Mouse (Mus musculus): ENCODE measurements around the gene Smim12.

Smim12 gene

DNA sequence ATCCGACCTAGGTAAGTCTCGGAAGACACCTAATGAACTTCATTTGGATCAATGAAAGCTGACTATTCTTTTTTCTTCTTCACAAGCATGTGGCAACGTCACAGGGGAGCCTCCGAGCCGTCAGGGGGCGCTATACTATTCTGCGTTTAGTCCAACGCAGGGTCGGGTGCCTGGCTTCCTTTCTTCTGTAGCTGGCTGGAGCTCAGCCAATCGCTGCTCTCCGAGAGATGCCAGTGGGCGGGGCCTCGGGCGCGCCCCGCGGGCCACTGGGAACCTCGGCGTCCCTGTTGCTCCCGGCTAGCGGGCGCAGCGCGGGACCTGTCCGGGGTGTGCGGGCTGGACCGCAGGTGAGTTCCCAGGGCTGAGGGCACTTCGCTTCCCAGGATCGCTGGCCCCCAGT is at the start of gene Smim12:
Gene Smim12, plus strand, starts transcription at position 233 of the 400 bp plus-strand sequence.
- peak; percentile 99 to 100 for DNase-seq (ENCODE audit: low spot score in 2 of 2)

DNA sequence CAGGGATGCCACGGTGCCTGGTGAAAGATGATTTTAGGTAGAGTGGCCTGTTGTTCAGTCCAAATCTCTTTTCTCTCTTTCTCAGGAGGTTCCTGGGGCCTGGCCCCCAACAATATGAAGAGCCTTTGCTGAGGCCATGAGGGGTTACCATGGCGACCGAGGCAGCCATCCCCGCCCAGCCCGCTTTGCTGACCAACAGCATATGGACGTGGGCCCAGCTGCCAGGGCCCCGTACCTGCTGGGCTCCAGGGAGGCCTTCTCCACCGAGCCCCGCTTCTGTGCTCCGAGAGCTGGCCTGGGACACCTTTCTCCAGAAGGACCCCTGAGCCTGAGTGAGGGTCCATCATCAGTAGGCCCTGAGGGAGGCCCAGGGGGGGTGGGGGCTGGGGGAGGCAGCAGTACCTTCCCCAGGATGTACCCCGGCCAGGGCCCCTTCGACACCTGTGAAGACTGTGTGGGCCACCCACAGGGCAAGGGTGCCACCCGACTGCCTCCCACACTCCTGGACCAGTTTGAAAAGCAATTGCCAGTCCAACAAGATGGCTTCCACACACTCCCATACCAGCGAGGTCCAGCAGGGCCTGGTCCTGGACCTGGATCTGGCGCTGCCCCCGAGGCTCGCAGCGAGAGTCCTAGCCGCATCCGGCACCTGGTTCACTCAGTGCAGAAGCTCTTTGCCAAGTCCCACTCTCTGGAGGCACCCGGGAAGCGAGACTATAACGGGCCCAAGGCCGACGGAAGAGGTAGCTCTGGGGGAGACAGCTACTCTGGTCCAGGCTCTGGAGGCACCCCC is 48.9 kb upstream of the Smim12 start:
- no peak for DNase-seq (ENCODE audit: low spot score in 2 of 2)

DNA sequence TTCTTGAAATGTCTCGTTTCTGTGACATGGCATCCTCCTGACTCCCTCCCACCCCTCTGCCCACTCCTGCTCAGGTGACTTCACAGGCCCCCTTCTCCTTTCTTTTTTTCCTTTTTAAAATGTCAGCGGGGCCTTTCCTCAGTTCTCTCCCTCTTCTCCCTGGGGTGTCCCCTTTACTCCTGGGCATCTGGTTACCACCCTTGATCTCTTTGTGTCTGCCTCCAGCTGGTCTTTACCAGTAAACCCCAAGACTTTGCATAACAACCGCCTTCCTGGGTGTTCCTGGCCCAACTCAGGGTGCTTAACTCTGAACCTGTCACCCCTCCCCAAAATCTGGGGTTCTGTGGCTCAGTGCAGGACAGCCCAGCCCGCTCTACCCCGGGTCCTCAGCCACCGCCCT is 45.0 kb upstream of the Smim12 start:
- no peak for DNase-seq (ENCODE audit: low spot score in 2 of 2)

DNA sequence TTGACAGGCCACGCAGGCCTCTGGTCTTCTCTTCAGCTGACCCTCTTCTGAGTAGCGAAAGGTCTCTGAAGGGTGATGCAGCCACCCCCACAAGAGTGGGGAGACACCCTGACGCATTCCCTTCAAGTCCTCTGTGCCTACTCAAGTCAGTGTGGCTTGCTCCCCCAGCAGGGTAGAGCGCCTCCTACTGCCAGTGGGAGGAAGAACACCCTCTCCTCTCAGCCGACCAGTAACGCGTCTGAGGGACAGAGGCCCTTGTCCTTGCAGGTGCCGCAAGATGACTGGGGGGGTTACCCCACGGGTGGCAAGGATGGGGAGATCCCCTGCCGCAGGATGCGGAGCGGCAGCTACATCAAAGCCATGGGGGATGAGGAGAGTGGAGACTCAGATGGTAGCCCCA is 44.2 kb upstream of the Smim12 start:
- DNase-seq (ENCODE audit: low spot score in 2 of 2) = no peak

DNA sequence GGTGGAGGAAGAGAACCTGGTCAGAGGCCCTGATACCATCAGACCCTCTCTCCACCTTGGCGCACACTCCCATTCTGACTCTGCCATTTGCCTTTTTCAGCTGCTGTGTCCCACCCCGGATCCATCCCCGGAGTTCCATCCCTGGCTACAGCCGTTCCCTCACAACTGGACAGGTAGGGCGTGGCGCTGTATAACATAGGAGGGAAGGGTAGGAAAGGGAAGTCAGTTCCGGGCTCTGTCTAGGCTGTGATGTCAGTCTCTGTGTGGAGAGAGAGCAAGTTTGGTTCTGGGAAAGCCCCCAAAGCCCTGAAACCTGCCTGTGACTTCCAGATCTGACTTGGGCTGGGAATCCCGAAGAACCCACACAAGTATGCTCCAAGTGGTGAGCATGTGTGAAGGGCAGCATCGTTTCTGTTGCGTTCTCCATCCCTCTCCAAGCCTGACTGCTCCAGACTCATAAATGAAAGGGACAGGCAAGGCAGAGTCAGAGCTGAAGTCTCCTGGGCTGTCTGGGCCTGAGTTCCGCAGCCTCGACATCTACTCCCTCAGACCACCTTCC is 43.3 kb upstream of the Smim12 start:
- DNase-seq (ENCODE audit: low spot score in 2 of 2) = no peak

DNA sequence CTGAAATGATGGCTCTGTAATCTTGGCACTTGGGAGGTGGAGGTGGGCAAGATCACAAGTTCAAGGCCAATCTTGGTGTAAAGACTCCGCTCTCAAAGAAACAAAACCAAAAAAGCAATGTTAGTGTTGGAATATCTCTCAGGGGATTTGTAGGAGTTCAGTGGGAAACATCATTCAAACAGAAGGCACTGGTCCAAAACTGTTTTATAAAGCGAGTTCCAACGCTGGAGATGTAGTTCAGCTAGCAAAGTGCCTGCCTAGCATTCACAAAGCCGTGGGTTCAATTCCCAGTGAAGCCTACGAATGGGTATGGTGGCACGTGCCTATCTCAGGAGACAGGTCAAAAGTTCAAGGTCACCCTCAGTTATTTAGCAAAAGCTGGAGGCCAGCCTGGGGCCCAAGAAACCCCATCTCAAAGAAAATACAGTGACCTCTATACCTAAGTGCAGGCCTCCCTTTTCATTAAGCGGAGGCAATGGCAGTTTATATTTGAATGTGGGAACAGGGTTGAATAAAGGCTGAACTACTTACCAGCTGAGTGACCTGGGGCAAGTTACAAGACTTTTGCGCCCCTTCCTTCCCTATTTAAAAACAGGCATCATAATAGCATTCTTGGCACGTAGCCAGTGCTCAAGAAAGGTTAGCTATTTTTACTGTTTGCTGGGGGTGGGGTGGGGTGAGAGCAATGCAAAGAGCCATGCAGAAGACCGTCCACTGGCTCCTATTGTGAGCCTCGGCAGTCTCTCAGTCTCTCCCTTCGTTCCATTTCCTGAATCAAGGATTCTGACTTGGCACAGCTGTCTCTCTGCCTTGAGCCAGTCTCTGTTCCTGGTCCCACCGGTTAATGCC is 42.6 kb upstream of the Smim12 start:
- no peak for DNase-seq (ENCODE audit: low spot score in 2 of 2)

DNA sequence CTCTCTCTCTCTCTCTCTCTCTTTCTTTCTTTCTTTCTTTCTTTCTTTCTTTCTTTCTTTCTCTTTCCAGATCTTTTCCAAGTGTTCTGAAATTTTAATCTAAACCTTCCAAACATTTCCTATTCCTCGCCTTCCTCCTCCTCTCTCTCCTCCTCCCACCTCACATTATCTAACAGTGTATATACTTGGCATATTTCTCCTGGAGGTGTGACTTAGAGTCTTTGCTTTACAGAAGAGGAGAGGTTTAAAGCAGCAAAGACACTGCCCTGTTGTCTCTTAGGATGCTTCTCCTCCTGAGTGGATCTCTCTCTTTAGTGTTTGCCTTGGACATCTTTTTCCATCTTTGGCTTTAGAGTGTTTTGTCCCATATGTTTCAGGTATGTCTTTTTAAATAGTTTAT is 40.5 kb upstream of the Smim12 start:
- no peak for DNase-seq (ENCODE audit: low spot score in 2 of 2)

DNA sequence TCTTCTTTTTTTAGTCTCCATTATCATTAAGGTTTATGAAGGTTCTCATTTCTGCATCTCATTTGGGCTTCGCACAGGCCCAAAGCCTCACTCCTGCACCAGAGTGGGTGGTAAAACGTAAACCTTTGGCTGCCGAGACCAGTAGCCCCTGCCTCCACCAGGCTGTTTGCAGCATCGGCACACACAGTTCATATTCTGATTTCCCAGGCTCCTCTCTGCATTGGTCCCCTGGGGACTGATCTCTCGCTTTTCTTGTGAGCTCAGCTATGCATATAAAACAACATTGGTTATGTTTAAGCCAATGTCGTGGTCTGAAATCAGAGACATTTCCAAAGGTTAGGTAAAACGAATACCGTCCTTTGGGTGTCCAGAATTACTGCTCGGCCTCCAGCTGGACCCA is 32.3 kb upstream of the Smim12 start:
- no peak for DNase-seq (ENCODE audit: low spot score in 2 of 2)

DNA sequence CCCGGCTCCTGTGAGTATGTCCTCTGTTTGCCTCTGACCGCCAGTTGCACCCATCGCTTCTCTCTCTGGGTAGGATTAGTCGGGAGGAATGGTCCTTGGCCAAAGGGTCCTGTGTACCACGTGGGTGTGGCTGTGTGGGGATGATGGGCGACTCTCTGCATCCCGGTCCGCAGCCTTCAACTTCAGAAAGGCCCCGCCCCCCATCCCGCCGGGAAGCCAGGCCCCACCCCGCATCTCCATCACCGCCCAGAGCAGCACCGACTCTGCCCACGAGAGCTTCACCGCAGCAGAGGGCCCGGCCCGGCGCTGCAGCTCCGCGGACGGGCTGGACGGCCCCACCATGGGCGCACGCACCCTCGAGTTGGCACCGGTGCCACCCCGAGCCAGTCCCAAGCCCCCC is 29.1 kb upstream of the Smim12 start:
- DNase-seq (ENCODE audit: low spot score in 2 of 2) = no peak

DNA sequence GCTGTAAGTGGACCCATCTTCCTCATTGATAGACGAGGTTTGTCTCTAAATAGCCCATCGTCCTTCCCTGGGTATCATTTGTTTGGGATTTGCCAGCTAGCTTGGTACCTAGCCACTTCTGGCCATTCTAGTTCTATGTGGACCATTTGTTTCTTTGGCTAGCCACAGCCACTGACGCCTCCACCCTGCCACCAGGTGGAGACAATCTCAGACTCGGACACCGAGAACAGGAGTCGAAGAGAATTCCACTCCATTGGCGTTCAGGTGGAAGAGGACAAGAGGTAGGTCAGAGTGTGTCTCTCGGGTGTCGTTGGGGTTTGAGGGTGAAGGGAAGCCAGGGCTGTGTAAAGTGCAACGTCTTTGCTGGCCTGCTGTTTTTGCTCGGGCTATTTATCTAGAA is 28.5 kb upstream of the Smim12 start:
- DNase-seq (ENCODE audit: low spot score in 2 of 2) = no peak

DNA sequence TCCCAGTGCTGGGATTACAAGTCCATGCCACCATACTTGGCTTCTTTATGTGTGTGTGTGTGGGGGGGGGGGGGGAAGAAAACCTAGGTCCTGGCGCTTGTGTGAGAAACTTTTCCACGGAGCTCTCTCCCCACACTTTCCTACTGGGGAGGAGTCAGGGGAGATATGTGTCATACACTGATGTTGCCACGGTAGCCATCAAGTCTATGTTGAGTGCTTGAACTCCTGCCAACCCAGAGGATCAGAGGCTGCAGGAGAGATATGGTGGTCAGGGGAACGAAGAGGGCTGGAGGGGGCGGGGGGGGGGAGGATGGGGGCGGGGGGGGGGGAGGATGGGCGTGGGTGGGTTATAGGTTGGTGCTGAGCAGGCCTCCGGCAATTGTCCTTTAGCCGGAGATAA is 27.8 kb upstream of the Smim12 start:
- DNase-seq (ENCODE audit: low spot score in 2 of 2) = no peak

DNA sequence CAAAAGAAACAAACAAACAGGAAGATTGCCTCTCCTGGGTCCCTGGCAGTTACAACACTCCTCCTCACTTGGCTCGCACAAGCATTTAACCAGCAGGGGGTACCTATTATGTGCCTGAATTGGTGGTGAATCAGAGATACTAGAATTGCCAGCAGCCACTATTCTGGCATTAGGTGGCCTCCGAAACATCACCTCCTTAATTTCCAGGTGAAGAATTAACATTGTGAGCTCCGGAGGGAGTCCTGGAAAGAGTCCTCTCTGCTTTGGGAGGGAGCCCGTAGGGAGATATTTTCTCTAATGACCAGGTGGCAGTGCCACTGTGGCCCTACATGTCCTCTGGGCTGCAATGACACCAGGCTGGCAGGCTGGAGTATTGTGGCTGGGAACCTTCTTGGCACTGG is 27.3 kb upstream of the Smim12 start:
- no peak for DNase-seq (ENCODE audit: low spot score in 2 of 2)

DNA sequence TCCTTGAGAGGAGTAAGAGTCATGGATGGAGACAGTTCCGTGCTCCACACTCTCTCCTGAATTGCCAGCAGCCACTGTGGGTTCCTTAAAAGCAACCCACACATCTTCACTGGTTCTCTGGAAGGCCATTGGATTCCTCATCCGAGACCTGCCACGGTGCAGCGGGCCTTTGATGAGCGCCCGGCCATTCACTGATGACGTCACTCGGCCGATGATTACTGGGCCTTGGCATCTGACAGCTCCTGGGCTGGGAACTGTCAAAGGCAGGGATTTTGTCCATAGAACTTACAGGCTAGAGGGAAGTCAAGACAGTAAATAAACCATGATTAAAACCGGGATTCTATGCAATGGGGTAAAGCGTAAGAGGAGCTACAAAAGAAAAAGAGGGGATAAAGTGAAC is 26.5 kb upstream of the Smim12 start:
- no peak for DNase-seq (ENCODE audit: low spot score in 2 of 2)

DNA sequence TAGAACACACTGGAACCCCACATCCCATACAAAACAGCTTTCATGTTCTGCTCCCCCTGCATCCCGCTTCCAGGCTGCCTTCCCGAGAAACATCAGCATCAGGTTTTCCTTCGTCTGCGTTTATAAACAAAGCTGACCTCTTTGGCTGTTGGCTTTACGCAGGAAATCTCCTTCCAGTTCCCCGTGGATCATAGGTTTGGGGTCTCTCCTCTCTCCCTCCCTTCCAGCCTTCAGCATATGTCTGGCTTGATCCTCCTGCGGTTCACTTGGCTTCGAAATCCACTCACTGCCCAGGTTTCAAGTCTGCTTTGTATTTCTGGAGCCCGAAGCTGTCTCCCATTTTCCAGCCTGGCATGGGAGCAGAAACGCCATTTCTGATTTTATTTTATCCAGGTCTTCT is 20.3 kb upstream of the Smim12 start:
- DNase-seq (ENCODE audit: low spot score in 2 of 2) = no peak

DNA sequence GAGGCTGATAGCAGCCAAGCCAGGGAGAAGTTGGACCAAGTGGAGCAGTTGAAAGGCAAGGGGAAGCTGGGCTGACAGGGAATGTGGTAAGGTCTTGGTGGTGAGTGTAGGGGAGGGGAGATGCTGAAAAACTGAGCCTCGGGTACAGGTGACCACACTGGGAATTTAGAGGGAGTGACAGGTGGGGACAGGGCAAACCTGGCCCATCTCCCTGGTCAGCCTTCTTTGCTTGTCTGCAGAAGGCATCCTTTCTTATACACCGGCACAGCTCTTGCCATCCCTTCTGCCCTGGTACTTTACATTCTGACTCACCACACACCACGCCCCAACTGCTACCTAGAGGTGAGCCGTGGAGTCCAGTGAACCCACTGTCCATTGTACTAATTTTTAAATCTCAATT is 19.8 kb upstream of the Smim12 start:
- no peak for DNase-seq (ENCODE audit: low spot score in 2 of 2)

DNA sequence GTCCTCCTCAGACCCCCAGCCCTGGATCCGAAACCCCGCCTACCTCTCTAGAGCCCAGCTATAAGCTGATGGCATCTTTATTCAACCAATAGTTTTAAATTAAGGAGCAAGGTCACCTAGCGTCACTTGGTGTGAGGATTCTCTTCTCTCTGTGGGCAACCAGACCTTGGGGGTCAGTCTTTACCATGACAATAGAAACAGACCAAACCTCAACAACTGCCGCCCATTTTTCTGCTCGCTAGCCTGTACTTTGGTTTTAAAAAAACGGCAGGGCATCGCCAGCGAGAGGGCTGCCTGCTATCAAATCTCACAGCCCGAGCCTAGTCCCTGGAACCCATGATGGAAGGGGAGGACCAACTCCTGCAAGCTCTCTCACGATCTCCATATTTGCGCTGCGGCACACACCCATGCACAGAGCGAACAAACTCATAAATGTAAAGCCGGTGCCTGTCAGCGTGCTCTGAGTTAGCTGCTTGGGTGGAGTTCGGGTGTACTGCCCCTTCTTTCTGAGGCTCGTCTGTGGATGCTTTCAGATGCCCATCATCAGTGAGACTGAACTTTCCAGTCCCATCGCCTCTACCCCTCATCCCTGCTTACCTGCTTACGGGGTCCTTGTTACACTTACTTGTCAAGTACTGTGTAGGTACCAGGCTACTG is 19.0 kb upstream of the Smim12 start:
- DNase-seq (ENCODE audit: low spot score in 2 of 2) = no peak

DNA sequence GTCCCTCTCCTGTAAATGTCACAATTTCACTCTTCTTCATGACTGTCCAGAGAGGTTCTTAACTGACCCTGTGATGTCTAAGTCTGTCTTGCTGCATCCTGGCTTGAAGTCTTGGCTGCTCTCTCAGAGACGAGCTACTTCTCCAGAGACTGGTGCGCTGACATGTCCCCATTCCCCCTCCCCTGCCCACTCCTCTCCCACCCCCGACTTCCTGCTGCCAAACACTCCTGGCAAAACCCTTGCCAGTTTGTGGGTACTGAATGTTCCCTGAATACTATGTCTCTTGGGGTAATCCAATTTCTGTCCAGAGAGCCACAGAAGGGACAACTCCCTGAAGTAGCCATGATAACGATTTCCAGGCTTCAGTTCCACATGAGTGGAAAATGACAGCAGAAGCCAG is 17.5 kb upstream of the Smim12 start:
- DNase-seq (ENCODE audit: low spot score in 2 of 2) = no peak

DNA sequence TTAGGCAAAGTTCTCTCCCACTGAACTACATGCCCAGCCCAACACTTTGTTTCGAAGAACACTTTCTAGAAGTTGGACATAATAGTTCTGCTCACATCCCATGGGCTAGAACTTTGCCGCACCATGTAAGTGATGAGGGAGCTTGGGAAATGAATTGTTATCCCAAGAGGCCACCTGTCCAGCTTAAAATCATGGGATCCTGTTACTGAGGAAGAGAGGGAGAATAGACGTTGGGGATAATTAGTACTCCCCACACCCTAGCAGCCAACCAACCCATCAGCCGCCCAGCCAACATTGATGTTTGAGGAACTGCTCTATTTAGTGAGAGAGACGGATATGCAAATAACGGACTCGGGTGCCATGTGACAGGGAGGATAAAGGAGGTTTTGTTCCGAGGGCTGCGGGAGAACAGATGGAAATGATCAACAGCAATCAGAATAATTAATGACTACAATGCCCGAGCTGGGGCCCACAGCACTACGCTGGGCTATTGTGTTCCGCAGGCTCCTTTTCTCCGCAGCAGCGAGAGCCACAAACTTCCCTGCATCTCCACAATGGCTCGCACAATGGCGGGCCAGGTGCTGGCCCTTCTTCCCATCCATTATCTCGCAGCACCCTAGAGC is 16.4 kb upstream of the Smim12 start:
- no peak for DNase-seq (ENCODE audit: low spot score in 2 of 2)

DNA sequence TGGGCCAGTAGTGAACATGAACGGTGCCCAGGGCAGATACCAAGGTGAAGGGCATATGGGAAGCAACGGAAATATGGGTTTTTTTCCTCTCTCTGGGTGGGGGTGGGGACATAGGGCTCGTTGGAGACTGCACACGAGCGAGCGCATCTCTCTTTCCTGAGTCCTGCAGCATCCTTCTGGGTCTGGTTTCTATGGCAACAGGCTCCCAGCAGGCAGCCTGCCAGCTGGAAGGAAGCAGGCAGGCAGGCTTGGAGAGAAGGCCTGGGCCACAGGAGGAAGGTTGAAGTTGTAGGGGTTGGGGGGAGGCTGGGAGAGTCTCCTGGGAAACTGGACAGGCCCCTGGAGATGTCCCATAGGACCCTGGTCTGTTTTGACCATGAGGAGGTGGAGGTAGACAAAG is 11.6 kb upstream of the Smim12 start:
- peak; percentile 50 to 69 for DNase-seq (ENCODE audit: low spot score in 2 of 2)

DNA sequence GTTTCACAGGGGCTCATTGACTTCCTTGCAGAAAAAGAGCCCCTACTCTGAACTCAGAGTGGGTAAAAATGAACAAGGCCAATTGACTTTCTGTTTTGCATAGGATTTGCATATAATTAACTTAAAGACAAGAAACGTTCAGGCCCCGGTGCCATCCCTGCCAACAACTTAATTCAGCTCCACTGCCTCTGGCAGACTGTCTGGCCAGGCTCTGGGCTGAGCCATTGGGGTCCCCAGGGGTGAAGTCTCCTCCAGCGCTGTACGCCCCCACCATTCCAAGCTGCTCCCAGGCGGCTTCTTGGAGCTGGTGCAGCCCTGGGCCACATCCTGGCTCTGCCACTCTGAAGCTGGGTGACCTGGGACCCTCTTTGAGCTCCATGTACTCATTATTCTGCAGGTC is 11.0 kb upstream of the Smim12 start:
- DNase-seq (ENCODE audit: low spot score in 2 of 2) = no peak

DNA sequence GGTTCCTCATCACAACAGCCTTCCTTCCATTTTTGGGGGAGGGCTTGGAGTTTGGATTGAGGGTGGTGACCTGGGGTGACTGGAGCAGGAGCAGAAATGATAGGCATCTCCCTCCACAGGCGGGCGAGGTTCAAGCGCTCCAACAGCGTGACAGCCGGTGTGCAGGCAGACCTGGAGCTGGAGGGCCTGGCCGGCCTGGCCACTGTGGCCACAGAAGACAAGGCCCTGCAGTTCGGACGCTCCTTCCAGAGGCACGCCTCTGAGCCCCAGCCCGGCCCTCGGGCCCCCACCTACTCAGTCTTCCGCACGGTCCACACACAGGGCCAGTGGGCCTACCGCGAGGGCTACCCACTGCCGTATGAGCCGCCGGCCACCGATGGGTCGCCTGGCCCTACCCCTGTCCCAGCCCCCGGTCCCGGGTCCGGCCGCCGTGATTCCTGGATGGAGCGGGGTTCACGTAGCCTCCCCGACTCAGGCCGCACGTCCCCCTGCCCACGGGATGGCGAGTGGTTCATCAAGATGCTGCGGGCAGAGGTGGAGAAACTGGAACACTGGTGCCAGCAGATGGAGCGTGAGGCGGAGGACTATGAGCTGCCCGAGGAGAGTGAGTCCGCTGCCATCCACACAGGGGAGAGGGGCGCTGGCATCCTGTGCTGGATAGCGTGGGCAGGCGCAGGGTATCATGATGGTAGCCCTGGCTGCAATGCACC is 10.0 kb upstream of the Smim12 start:
- no peak for DNase-seq (ENCODE audit: low spot score in 2 of 2)

All from frontal cortex, postnatal 25 days (tissue).